Comparison of ENCODE assay signal across 8 mouse cellular contexts in the genomic region with DNA sequence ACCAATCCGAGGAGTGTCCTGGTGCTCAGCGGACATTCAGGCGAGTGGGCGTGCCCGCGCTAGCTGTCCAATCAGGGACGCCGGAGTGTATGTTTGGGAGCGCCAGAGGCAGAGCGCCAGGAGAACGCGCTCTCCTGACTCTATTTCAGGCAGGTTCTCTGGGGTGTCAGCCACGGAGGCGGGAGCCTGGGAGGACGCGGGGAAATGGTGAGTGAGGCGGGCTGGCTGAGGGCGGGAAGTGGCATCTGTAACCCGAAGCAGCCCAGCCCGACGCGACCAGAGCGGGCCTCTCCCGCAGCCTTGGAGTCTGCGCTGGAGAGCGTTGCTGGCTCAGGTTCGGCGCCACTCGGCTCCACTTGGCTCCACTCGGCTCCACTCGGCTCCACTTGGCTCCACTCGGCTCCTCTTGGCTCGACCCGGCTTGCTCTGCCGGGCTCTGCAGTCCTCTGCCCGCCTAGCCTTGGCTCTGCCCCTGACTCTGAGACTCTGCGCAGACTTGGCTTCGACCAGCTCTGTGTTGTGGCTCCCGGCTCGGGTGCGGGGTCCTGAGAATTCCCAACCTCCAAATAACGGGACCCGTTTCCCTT. TPM values are rescaled to one million over a fixed set of nuclear protein-coding genes. Genes with fewer than 3 reads are reported as not detected.
DNase-seq lines count a peak whose midpoint lies in the region; ATAC-seq and TF ChIP-seq lines count a peak whose summit lies in the region.

TSS of gene Zfp872 (plus strand) at position 66 of the 587 bp plus-strand sequence.

- H3K9me3 ChIP-seq in G1E (replicated peaks): peaks cover 27% of the 10 kb centered on the region
- no peaks in the 10 kb centered on the region for H3K9me3 ChIP-seq in forebrain, embryonic 12.5 days

- H3K27me3 ChIP-seq in G1E (ENCODE audit: insufficient read depth, low read length): peaks cover 7% of the 10 kb centered on the region
- peaks cover 17% of the 10 kb centered on the region; the same call in 1 of the 2 replicates for H3K27me3 ChIP-seq in forebrain, embryonic 12.5 days

- TF ChIP-seq CTCF in G1E (IDR thresholded peaks at IDR 0.05; ENCODE audit: low read depth, low read length): no peak

- DNase-seq in G1E (ENCODE audit: low spot score): no peak
- peak; percentile 18 for DNase-seq in heart, postnatal 25 days (ENCODE audit: low spot score)
- DNase-seq in left cerebral cortex, adult 11 months (ENCODE audit: low spot score): peak; percentile 22
- peak; percentile 56 for DNase-seq in lung, postnatal 14 days
- peak; percentile 74 to 82 for DNase-seq in right cerebral cortex, postnatal 10 days (ENCODE audit: low spot score in 2 of 2)

- intact Hi-C loops in heart, postnatal 25 days (cut with DNase I): no loop called here

- peak within 1 kb of the TSS; percentile 20; the same call in 1 of the 2 replicates for H3K4me3 ChIP-seq in G1E (ENCODE audit: low read depth, low read length)
- H3K4me3 ChIP-seq in forebrain, embryonic 12.5 days (replicated peaks): peak within 1 kb of the TSS; percentile 43

- no peaks in the 10 kb centered on the region for H3K4me1 ChIP-seq in G1E (ENCODE audit: insufficient read depth, low read depth, low read length)
- peaks cover 6% of the 10 kb centered on the region; the same call in 1 of the 2 replicates for H3K4me1 ChIP-seq in forebrain, embryonic 12.5 days

- peak within 1 kb of the TSS; percentile 48 for H3K9ac ChIP-seq in forebrain, embryonic 12.5 days

- no peak within 1 kb of the TSS for H3K27ac ChIP-seq in forebrain, embryonic 12.5 days

- peak within 1 kb of the TSS; percentile 67 for H3K4me2 ChIP-seq in forebrain, embryonic 12.5 days

- no peak for ATAC-seq in G1E (ENCODE audit: extremely low read depth, insufficient number of reproducible peaks, low FRiP score, poor library complexity, severe bottlenecking)
- peak; percentile 97 for ATAC-seq in cerebellum, adult (ENCODE audit: insufficient number of reproducible peaks, low FRiP score, low TSS enrichment)
- ATAC-seq in forebrain, embryonic 12.5 days (ENCODE audit: low FRiP score): peak; percentile 65; the same call in 1 of the 2 replicates
- ATAC-seq in erythroid progenitor cell, adult 5-6 weeks (replicated peaks; ENCODE audit: low FRiP score, poor library complexity, severe bottlenecking): no peak

- H3K36me3 ChIP-seq in G1E (replicated peaks): no peaks in the 10 kb centered on the region
- H3K36me3 ChIP-seq in forebrain, embryonic 12.5 days (replicated peaks): no peaks in the 10 kb centered on the region

- 23% methylated on average over 43 of the region's 43 CpGs for WGBS in forebrain, embryonic 12.5 days

RNA-seq across cellular contexts. Expression of gene Zfp872, which starts in this region (rescaled TPM):
- not detected in 2 replicates for total RNA-seq in G1E (2014; fragmentation: Nextera tagmentation)
- total RNA-seq in G1E (2017): 0.16 TPM in 1 of 2 replicates, not detected in the other
- polyA plus RNA-seq in G1E (2012): not detected in 2 replicates
- polyA plus RNA-seq in forebrain, embryonic 12.5 days (2016; fragmentation: Nextera tagmentation; extraction: Ambion mirVana): 0.10 and 0.31 TPM in 2 replicates
- under 1 TPM; 0.16 to 0.31 TPM for total RNA-seq in heart, postnatal 25 days (2021)
- total RNA-seq in erythroid progenitor cell, adult 5-6 weeks (2015; ENCODE audit: low replicate concordance): not detected in 2 replicates
- not detected in 2 replicates for total RNA-seq in erythroid progenitor cell, adult 5-6 weeks (2017; ENCODE audit: low replicate concordance)

Comparison
In these comparisons a context has a peak if more than half of its experiments do, and no peak if none do; other contexts are left out.
1. Peak in ATAC-seq, H3K4me3 ChIP-seq, H3K9ac ChIP-seq and H3K4me2 ChIP-seq in forebrain, embryonic 12.5 days; RNA of the gene not detected or under 1 TPM.
2. Peak in DNase-seq in heart, postnatal 25 days; RNA of the gene not detected or under 1 TPM.